Mouse (Mus musculus): ENCODE results near the gene Vim. TPM values are rescaled to one million over a fixed set of nuclear protein-coding genes. Genes with fewer than 3 reads are reported as not detected.

The Vim gene
- polyA plus RNA-seq, 1 experiment = 3,430 TPM

DNA sequence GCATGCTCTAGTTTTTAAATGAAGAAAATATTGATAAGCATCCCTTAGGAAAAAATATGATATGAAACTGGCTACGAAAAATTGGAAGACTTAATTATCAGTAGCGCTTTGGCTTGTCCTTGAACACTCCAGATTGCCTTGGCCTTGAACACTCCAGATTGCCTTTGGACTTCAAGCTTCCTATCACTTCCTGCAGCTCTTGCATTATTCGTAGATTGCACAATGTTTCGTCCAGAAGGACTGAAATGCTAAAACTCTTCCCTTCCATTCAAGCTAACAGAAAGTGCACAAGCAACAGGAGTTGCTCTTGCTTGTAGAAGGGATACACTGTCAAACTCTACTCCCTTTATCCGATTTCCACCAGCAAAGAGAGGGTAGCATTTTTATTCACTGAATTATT lies 14.4 kb upstream of the Vim start:
- Histone ChIP-seq H3K27ac (ENCODE audit: insufficient read depth, low read length) (peak overlapping the region; percentile 89), H3K4me1 (ENCODE audit: control insufficient read depth, insufficient read depth, low read length) (peaks cover 17% of the 10 kb centered on the region), H3K4me3 (ENCODE audit: insufficient read depth, low read length) (no peak overlapping the region)
- TF ChIP-seq CTCF (IDR thresholded peaks at IDR 0.05; ENCODE audit: borderline replicate concordance, insufficient read depth, low read length) (no peak), POLR2A (IDR thresholded peaks at IDR 0.05; ENCODE audit: low read depth, low read length) (no peak)

DNA sequence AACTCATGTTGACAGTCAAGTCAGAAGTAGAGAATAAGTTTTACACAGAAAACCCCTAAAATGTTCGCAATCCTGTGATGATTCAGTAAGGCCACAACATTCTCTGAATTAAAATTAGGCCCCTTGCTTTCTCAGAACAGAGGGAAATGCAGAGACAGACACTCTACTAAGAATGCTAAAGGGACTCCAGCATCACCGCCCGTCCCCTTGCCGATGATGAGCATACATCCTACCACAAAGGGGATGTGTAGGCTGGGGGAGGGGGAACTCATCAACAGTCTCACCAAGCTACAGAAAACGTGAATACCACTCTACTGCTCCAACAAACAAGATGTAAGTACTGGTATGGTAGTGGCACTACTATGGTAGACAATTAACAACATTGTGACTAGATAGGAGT lies 14.0 kb upstream of the Vim start:
- H3K27ac ChIP-seq (ENCODE audit: insufficient read depth, low read length) = peak overlapping the region; percentile 89; the same call in 1 of the 2 replicates
- no peak for TF ChIP-seq CTCF (IDR thresholded peaks at IDR 0.05; ENCODE audit: borderline replicate concordance, insufficient read depth, low read length)
- no peak for TF ChIP-seq POLR2A (IDR thresholded peaks at IDR 0.05; ENCODE audit: low read depth, low read length)
- no peak overlapping the region for H3K4me3 ChIP-seq (ENCODE audit: insufficient read depth, low read length)
- peaks cover 17% of the 10 kb centered on the region for H3K4me1 ChIP-seq (ENCODE audit: control insufficient read depth, insufficient read depth, low read length)

DNA sequence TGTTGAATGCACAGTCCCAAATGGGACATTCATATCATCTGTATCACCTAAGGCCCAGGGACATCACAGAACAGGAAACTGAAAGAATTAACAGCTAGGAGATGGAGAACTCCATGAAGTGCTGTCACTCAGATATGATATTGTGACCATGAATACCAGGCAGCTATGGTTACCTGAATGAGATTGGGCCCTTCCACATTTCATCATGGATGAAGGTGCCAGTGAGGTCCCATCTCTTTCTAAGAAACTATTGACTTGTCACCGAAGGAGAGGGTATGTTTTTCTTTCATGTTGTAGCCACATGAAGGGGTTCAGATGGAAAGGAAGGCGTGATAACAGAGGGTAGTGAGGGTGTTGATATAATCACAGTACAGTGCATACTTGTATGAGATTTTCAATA lies 13.3 kb upstream of the Vim start:
- Histone ChIP-seq H3K4me1 (ENCODE audit: control insufficient read depth, insufficient read depth, low read length) (peaks cover 15% of the 10 kb centered on the region), H3K27ac (ENCODE audit: insufficient read depth, low read length) (no peak overlapping the region), H3K4me3 (ENCODE audit: insufficient read depth, low read length) (no peak overlapping the region)
- TF ChIP-seq POLR2A (IDR thresholded peaks at IDR 0.05; ENCODE audit: low read depth, low read length) (no peak), CTCF (IDR thresholded peaks at IDR 0.05; ENCODE audit: borderline replicate concordance, insufficient read depth, low read length) (no peak)

DNA sequence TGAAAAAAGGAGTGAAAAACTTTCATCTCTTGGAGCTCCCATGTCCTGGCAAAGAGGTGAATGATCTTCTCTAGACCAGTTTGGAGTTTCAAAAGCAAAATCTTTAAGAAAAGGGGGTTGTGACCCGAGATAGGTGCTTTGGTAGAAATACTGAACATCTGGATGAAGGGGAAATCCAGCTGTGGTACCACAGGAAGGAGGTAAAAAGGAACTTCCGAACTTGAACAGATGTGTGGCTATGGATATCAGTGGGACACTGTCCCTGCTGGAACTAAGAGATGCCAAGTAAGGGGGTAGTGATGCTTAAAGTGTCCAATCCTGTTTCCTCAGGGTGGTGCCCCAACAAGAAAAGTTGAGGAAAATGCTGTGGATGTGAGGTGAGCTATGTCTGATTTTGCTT lies 3.6 kb upstream of the Vim start:
- Histone ChIP-seq H3K27ac (ENCODE audit: insufficient read depth, low read length) (no peak overlapping the region), H3K4me1 (ENCODE audit: control insufficient read depth, insufficient read depth, low read length) (no peaks in the 10 kb centered on the region), H3K4me3 (ENCODE audit: insufficient read depth, low read length) (no peak overlapping the region)
- TF ChIP-seq CTCF (IDR thresholded peaks at IDR 0.05; ENCODE audit: borderline replicate concordance, insufficient read depth, low read length) (no peak), POLR2A (IDR thresholded peaks at IDR 0.05; ENCODE audit: low read depth, low read length) (no peak)

DNA sequence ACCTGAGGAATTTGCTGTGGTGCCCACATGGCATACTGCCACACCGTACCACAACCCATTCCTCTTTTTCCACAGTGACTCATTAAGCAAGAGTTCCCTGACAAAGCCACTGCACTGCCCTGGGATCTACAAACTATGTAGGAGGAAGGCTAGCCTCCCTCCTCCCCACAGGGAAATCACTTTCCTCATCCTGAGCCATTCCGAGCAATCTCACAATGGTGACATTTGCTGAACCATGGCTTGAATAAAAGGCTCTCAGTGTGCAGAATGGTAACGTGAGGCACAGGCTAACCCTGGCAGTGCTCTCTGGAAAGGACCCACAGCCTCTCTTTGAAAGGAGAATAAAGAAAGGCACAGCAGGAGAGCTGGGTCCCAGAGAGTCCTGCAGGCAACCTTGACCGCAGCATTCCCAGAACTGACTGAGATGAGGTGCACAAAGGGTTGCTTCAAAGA lies 1.6 kb upstream of the Vim start:
- Histone ChIP-seq H3K27ac (ENCODE audit: insufficient read depth, low read length) (peak overlapping the region; percentile 100), H3K4me1 (ENCODE audit: control insufficient read depth, insufficient read depth, low read length) (no peaks in the 10 kb centered on the region), H3K4me3 (ENCODE audit: insufficient read depth, low read length) (0 out of 2 replicates have a peak overlapping the region, but pooled peaks have one; percentile 0)
- TF ChIP-seq CTCF (IDR thresholded peaks at IDR 0.05; ENCODE audit: borderline replicate concordance, insufficient read depth, low read length) = no peak
- peak; percentile 55; the same call in 1 of the 2 replicates for TF ChIP-seq POLR2A (IDR thresholded peaks at IDR 0.05; ENCODE audit: low read depth, low read length)

DNA sequence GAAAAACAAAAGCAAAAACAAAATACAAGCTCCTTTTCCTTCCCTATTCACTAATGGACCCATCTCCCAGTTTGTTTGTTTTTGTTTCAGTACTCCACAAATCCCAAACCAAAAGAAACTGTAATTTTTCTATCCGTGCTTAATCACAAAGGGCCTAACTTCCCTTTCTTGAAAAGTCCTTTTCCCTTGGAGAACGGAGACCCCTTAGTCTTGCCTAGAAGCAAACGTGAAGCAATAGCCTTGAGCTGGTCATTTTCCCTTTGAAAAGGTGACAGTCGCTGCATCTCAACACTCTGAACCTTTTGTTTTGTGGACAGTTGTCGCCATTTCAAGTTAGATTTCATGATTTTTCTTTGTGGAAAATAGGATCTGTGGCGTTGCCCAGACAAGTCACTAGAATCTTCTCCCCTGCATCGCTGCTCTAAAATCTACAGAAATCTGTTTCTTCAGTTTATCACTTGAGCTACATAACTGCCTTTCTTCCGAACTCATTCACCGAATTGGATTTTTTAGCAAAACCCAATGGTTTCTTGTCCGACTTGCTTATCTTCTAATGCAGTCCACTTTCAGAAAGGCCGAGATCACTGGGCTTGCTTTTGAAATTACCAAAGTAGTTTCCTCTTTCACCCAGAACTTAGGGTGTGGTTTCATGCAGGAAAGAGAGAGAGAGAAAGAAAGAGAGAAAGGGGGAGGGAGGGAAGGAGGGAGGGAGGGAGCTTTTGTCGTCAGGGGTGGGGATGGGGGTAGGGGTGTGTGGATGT lies 900 bp upstream of the Vim start:
- peak overlapping the region; percentile 100 for H3K27ac ChIP-seq (ENCODE audit: insufficient read depth, low read length)
- H3K4me3 ChIP-seq (ENCODE audit: insufficient read depth, low read length) = peak overlapping the region; percentile 48
- no peaks in the 10 kb centered on the region for H3K4me1 ChIP-seq (ENCODE audit: control insufficient read depth, insufficient read depth, low read length)
- TF ChIP-seq CTCF (IDR thresholded peaks at IDR 0.05; ENCODE audit: borderline replicate concordance, insufficient read depth, low read length) (no peak), POLR2A (IDR thresholded peaks at IDR 0.05; ENCODE audit: low read depth, low read length) (no peak; the same call in 1 of the 2 replicates)

DNA sequence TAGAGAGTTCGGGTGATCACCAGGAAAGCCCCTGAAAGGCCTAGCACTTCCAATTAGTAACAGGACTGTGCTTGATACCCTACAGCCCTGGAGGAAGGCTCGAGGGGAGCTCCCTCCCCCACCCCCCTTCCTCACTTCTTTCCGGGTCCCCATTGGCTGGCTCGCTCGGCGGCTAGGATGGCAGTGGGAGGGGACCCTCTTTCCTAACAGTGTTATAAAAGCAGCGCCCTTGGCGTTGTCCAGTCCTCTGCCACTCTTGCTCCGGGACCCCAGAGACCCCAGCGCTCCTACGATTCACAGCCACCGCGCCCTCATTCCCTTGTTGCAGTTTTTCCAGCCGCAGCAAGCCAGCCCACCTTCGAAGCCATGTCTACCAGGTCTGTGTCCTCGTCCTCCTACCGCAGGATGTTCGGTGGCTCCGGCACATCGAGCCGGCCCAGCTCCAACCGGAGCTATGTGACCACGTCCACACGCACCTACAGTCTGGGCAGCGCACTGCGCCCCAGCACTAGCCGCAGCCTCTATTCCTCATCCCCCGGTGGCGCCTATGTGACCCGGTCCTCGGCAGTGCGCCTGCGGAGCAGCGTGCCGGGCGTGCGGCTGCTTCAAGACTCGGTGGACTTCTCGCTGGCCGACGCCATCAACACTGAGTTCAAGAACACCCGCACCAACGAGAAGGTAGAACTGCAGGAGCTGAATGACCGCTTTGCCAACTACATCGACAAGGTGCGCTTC lies 506 bp downstream of the Vim start:
- TF ChIP-seq POLR2A (IDR thresholded peaks at IDR 0.05; ENCODE audit: low read depth, low read length) (peak; percentile 99), CTCF (IDR thresholded peaks at IDR 0.05; ENCODE audit: borderline replicate concordance, insufficient read depth, low read length) (no peak)
- Histone ChIP-seq H3K4me1 (ENCODE audit: control insufficient read depth, insufficient read depth, low read length) (no peaks in the 10 kb centered on the region), H3K4me3 (ENCODE audit: insufficient read depth, low read length) (peak overlapping the region; percentile 94), H3K27ac (ENCODE audit: insufficient read depth, low read length) (peak overlapping the region; percentile 100)

DNA sequence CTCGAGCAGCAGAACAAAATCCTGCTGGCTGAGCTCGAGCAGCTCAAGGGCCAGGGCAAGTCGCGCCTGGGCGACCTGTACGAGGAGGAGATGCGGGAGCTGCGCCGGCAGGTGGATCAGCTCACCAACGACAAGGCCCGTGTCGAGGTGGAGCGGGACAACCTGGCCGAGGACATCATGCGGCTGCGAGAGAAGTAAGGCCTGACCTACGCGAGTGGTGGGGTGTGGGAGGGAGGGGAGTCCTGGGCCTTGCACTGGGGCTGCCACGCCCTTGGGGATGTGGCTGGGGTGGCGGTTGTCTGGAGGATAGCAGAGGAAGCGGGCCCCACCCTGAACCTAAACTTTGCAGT lies 1.0 kb downstream of the Vim start:
- Histone ChIP-seq H3K4me3 (ENCODE audit: insufficient read depth, low read length) (peak overlapping the region; percentile 94), H3K27ac (ENCODE audit: insufficient read depth, low read length) (peak overlapping the region; percentile 91), H3K4me1 (ENCODE audit: control insufficient read depth, insufficient read depth, low read length) (no peaks in the 10 kb centered on the region)
- TF ChIP-seq CTCF (IDR thresholded peaks at IDR 0.05; ENCODE audit: borderline replicate concordance, insufficient read depth, low read length) (no peak), POLR2A (IDR thresholded peaks at IDR 0.05; ENCODE audit: low read depth, low read length) (peak; percentile 64)

DNA sequence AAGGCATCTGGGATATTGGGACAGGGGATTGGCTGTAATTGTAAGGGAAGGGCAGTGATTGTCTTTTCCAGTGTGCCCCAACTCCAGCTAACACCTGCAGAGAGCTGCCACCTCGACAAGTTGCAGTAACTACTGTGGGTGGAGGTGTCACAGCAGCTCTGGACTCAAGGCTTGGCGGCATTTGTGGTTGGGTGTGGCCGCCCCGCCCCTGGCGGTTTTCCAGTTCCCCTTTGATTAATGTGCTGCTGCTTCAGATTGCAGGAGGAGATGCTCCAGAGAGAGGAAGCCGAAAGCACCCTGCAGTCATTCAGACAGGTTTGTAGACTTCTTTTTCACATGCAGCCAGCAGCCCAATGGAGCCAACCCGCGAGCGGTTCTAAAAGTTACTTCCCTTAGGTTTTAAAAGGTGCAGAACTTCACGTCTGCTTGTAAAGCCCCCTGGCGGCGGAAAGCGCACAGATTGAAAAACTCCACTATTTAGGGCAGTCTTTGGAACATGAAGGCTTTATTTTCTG lies 1.6 kb downstream of the Vim start:
- TF ChIP-seq CTCF (IDR thresholded peaks at IDR 0.05; ENCODE audit: borderline replicate concordance, insufficient read depth, low read length) (no peak), POLR2A (IDR thresholded peaks at IDR 0.05; ENCODE audit: low read depth, low read length) (peak; percentile 80)
- Histone ChIP-seq H3K4me3 (ENCODE audit: insufficient read depth, low read length) (peak overlapping the region; percentile 94), H3K4me1 (ENCODE audit: control insufficient read depth, insufficient read depth, low read length) (no peaks in the 10 kb centered on the region), H3K27ac (ENCODE audit: insufficient read depth, low read length) (peak overlapping the region; percentile 91)

DNA sequence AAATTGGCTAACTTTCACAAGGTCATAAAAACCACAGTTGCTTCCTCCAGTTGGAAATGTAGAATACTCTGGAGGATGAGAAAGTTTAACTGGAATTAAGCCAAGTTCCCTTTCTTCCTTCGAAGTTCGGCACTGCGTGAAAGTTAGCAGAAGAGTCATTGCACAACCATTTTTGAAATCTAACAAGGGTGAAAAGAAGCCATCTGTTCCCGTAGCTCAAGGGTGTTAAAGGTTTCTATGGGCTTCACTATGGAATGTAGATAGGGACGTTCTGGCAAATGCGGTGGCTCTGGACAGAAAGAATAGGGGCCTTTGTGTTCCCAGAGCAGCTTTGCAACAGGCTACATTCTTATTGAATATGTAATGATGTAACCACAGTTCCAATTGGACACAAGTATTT lies 2.2 kb downstream of the Vim start:
- Histone ChIP-seq H3K4me3 (ENCODE audit: insufficient read depth, low read length) (peak overlapping the region; percentile 94), H3K27ac (ENCODE audit: insufficient read depth, low read length) (peak overlapping the region; percentile 91), H3K4me1 (ENCODE audit: control insufficient read depth, insufficient read depth, low read length) (no peaks in the 10 kb centered on the region)
- TF ChIP-seq CTCF (IDR thresholded peaks at IDR 0.05; ENCODE audit: borderline replicate concordance, insufficient read depth, low read length) (no peak), POLR2A (IDR thresholded peaks at IDR 0.05; ENCODE audit: low read depth, low read length) (no peak; the same call in 1 of the 2 replicates)

Measured in embryonic fibroblast, embryonic 13.5 days (primary cell).